Mouse (Mus musculus) urinary bladder, adult 2 months (tissue): Measurements from ENCODE around the gene Lbx1. TPM values are rescaled to one million over a fixed set of nuclear protein-coding genes. Genes with fewer than 3 reads are reported as not detected.

Experiments used
- DNase-seq: peaks from one replicate; pipeline ENCODE4 v3.0.0; 2022; ENCODE audit warnings: low spot score
- polyA plus RNA-seq: library from polyadenylated mRNA; depleted of rRNA; stranded (reverse); fragments of >200 nt; gene quantifications from 2 replicates; pipeline ENCODE4 v1.2.3, GENCODE M21; 2012; rRNA removed

The Lbx1 gene
- polyA plus RNA-seq, 1 experiment: 0.11 TPM

DNA sequence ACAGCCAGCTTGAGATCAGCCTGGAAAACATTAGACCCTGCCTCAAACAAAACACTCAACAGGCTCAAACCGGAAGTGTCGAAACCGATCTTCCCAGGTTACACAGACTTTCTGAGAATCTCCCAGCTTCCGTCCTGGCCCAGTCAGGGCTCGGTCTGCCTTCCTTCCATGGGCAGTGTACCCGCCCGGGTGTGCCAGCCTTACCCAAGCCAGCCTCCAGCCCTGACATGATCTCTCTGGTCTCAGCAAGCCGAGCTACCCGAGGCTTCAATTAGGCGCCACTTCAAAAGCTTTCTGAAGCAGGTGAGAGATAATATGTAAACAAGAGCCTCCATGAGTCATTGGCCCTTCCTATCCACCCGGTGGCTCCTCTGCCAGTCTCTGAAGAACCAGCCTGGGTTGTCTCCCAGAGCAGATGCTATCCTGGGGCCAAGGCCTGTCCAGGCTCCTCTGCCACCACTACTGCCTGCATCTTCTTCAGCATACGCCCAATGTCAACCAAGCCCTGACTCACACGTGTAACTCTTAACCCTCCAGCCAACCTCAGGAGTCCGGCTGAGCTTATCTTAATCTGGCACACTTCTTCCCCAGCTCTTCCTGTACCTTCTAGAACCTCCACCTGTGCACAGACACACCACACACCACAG lies 25.7 kb downstream of the Lbx1 start:
- no peak for DNase-seq

DNA sequence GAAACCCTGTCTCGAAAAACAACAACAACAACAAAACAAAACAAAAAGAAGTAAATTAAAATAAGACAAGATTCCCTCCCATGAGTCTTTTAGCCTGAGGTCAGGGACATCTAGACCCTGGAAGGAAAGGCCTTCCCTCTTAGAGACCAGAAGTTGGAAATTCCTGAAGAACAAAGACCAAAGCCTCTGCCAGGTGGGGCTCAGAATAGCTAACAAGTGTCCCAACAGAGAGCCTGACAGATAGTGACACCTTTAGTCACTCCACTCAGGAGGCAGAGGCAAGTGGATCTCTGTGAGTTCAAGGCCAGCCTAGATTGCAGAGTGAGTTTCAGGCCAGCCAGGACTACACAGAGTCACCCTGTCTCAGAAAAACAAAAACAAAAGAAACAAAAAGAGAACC lies 26.4 kb downstream of the Lbx1 start:
- DNase-seq: no peak

DNA sequence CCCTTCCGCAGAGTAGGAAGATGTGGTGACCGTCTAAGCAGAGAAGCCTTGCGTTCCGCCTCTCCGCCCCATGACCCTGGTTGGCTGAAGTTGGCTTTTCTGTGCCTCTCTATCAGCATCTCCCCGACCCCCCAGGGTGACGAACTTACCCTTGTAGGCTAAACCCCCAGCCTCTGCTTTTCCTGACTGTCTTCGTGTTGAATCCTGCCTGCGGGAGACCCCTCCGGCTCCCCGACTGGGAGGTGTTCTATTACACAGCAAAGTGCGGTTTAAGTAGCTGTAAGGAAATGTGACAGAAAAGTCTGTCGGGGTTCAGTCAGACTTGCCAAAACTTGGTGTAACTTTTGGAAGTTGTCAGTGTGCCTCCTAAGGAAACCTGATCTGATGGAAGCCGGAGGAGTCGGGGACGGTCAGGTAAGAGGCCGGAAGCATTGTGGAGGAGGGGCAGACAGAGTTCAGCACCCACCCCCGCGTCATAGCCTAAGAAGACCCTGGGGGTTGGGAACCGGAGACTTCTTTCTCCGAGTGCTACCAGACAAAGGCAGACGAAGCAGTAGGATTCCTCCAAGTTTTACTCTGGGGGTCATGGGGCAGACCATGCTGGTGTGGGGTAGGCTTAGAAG lies 27.1 kb downstream of the Lbx1 start:
- DNase-seq: no peak

DNA sequence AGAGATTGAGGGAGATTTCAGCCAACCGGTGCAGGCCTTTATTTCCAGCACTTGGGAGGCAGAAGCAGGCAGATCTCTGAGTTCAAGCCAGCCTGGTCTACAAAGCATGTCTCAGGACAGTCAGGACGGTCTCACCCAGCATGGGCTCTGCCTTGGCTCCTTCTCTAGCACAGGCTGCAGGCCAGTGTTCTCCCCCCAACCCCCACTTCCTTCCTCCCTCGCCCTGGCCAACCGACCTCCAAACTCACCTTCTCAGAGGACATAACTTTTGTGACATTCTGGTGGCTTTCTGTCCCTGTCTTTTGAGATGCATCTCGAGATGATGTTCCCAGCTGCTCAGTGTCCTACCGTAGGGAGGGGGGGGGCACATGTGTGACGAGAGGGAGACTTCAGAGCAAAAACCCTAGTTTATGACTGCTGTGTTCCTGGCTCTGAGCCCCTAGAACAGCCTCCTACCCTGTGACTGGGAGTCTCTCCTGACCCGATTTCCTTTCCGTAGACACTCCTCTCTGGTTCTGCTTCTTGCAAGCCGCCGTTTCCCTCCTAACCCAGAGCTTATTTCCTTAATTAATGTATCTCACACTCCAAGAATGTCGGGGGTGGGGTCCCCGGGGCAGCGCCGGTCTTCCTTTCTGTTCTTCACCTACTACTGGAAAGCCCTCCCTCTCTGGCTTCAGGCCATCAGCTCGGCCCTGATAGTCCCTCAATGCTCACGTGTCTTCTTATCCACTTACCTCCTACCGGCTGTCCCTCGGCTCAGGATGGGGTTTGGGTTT lies 27.8 kb downstream of the Lbx1 start:
- DNase-seq: no peak

DNA sequence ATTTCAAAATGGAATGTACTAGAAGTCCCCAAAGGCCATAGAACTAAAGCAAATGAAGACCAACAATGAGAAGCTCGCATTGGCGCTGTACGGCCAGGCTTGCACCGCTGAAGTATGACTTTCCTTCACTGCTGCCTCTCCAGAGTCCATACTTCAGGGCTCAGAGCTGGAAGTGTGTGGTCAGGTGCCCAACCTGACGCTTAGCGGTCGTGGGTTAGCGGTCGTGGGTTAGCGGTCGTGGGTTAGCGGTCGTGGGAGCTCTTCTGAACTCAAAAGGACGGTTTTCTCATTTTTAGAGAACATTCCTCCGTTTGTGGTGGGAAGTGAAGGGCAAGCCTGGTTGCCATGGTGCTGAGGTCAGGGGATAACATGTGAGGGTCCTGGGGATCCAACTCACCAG lies 28.5 kb downstream of the Lbx1 start:
- DNase-seq: no peak

DNA sequence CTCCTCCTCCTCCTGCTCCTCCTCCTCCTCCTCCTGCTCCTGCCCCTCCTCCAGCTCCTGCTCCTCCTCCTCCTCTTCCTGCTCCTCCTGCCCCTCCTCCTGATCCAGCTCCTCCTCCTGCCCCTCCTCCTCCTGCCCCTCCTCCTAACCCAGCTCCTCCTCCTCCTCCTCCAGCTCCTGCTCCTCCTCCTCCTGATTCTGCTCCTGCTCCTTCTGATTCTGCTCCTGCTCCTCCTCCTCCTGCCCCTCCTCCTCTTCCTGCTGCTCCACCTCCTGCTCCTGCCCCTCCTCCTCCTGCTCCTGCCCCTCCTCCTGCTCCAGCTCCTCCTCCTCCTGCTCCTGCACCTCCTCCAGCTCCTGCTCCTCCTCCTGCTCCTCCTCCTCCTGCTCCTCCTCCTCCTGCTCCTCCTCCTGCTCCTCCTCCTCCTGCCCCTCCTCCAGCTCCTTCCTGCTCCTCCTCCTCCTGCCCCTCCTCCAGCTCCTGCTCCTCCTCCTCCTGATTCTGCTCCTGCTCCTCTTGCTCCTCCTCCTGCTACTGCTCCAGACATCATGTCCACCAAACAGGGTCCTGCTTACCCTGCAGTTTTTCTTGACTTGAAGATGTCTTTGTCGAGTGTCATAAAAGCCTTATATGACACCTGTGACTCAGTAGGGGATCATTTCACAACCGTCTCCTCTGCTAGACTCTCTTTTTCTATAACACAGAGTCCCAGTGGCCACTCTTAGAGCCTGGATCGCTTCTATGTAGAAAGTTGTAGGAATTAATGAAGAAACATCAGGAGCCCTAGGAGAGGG lies 30.1 kb downstream of the Lbx1 start:
- DNase-seq: no peak

DNA sequence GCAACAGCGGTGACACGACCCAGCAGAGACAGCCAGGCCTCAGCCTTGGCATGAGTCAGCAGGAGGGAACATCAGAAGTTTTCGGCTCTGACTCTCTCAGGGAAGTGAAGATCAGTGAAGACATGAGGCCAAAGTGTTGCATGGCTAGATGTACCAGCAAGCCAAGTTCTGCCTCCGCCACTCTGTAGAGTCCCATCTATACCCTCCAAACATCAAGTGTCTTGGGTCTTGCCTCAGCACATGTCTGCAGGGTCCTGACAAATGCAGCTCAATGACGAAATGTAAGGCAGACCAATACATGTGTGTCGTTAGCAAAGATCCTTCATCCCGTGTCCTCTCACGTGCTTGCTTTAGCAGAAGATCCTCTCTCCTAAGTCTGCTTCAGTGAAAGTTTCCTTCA lies 38.6 kb downstream of the Lbx1 start:
- no peak for DNase-seq

DNA sequence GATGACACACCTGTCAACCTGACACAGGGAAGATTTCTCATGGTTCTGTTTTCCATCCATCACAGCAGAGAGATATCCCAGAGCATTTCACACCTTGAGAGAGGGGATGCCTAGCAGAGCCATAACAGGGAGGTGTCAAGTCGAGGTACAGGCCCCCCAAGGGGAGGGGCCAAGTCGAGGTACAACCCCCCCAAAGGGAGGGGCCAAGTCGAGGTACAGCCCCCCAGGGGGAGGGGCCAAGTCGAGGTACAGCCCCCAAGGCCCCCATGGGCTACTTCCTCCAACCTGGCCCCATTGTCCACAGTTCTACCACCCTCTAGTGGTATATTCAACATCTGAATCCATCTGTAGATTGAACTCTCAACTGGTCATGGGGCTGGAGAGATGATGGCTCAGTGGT lies 41.0 kb downstream of the Lbx1 start:
- DNase-seq: no peak

Other genes with a start within 250 kb of the Lbx1 start
- 61.6 and 68.4 TPM in 2 replicates for gene Sema4g, start 246.7 kb downstream of the Lbx1 start, polyA plus RNA-seq
- 11.1 and 13.9 TPM in 2 replicates for gene Twnk, start 230.1 kb downstream of the Lbx1 start, polyA plus RNA-seq
- gene Mrpl43, start 229.4 kb downstream of the Lbx1 start, polyA plus RNA-seq: 54.6 and 64.0 TPM in 2 replicates
- 54.3 and 71.9 TPM in 2 replicates for gene Lzts2, start 221.4 kb downstream of the Lbx1 start, polyA plus RNA-seq
- gene Pdzd7, start 190.1 kb downstream of the Lbx1 start, polyA plus RNA-seq: 0.99 and 1.1 TPM in 2 replicates
- gene Sfxn3, start 188.3 kb downstream of the Lbx1 start, polyA plus RNA-seq: 46.3 and 51.2 TPM in 2 replicates
- gene Kazald1, start 160.6 kb downstream of the Lbx1 start, polyA plus RNA-seq: 24.9 and 25.1 TPM in 2 replicates
- not detected in 2 replicates for gene Tlx1, start 85.1 kb downstream of the Lbx1 start, polyA plus RNA-seq
- 32.0 and 32.9 TPM in 2 replicates for gene Btrc, start 127.9 kb upstream of the Lbx1 start, polyA plus RNA-seq